Mouse (Mus musculus): Measurements from ENCODE around the gene Hist1h2bf. TPM values are rescaled to one million over a fixed set of nuclear protein-coding genes. Genes with fewer than 3 reads are reported as not detected.

Gene Hist1h2bf
- polyA plus RNA-seq, 1 experiment from 2014 or later, result 0.68 TPM

Other genes starting within 250 kb of the Hist1h2bf start
- gene Zfp322a, start 205.0 kb downstream of the Hist1h2bf start, polyA plus RNA-seq (2017; shearing (Covaris generic)), result 25.9 TPM
- gene Abt1, start 150.3 kb downstream of the Hist1h2bf start, polyA plus RNA-seq (2017; shearing (Covaris generic)), result 12.4 TPM
- 0.05 TPM for gene Btn1a1, start 108.3 kb downstream of the Hist1h2bf start, polyA plus RNA-seq (2017; shearing (Covaris generic))
- gene Btn2a2, start 85.3 kb downstream of the Hist1h2bf start, polyA plus RNA-seq (2017; shearing (Covaris generic)), result not detected
- 5.1 TPM for gene Hist1h4h, start 43.1 kb downstream of the Hist1h2bf start, polyA plus RNA-seq (2017; shearing (Covaris generic))
- gene Hist1h2af, start 40.3 kb downstream of the Hist1h2bf start, polyA plus RNA-seq (2017; shearing (Covaris generic)), result not detected
- 0.53 TPM for gene Hist1h3g, start 38.8 kb downstream of the Hist1h2bf start, polyA plus RNA-seq (2017; shearing (Covaris generic))
- not detected for gene Hist1h2bh, start 30.8 kb downstream of the Hist1h2bf start, polyA plus RNA-seq (2017; shearing (Covaris generic))
- 0.37 TPM for gene Hist1h3f, start 30.1 kb downstream of the Hist1h2bf start, polyA plus RNA-seq (2017; shearing (Covaris generic))
- gene Hist1h4f, start 22.5 kb downstream of the Hist1h2bf start, polyA plus RNA-seq (2017; shearing (Covaris generic)), result 0.66 TPM
- 0.60 TPM for gene Hist1h1d, start 20.9 kb downstream of the Hist1h2bf start, polyA plus RNA-seq (2017; shearing (Covaris generic))
- 2.0 TPM for gene Hist1h3e, start 11.8 kb downstream of the Hist1h2bf start, polyA plus RNA-seq (2017; shearing (Covaris generic))
- gene Hist1h2ae, start 3.0 kb downstream of the Hist1h2bf start, polyA plus RNA-seq (2017; shearing (Covaris generic)), result 4.5 TPM
- gene Hist1h2bg, start 2.8 kb downstream of the Hist1h2bf start, polyA plus RNA-seq (2017; shearing (Covaris generic)), result 3.0 TPM
- not detected for gene Hist1h2ad, start 185 bp upstream of the Hist1h2bf start, polyA plus RNA-seq (2017; shearing (Covaris generic))
- gene Hist1h3d, start 1.6 kb upstream of the Hist1h2bf start, polyA plus RNA-seq (2017; shearing (Covaris generic)), result 0.18 TPM
- gene Hist1h4d, start 7.4 kb upstream of the Hist1h2bf start, polyA plus RNA-seq (2017; shearing (Covaris generic)), result 17.1 TPM
- gene Hist1h2be, start 46.9 kb upstream of the Hist1h2bf start, polyA plus RNA-seq (2017; shearing (Covaris generic)), result 3.0 TPM
- gene Hist1h1e, start 48.4 kb upstream of the Hist1h2bf start, polyA plus RNA-seq (2017; shearing (Covaris generic)), result 13.2 TPM
- 0.59 TPM for gene Hist1h2ac, start 109.8 kb upstream of the Hist1h2bf start, polyA plus RNA-seq (2017; shearing (Covaris generic))
- gene Hist1h2bc, start 110.0 kb upstream of the Hist1h2bf start, polyA plus RNA-seq (2017; shearing (Covaris generic)), result 10.5 TPM
- gene Hist1h1t, start 121.6 kb upstream of the Hist1h2bf start, polyA plus RNA-seq (2017; shearing (Covaris generic)), result not detected
- 5.3 TPM for gene Hist1h4c, start 124.3 kb upstream of the Hist1h2bf start, polyA plus RNA-seq (2017; shearing (Covaris generic))
- 0.74 TPM for gene Hfe, start 136.7 kb upstream of the Hist1h2bf start, polyA plus RNA-seq (2017; shearing (Covaris generic))
- 23.2 TPM for gene Hist1h1c, start 164.6 kb upstream of the Hist1h2bf start, polyA plus RNA-seq (2017; shearing (Covaris generic))
- gene Hist1h3c, start 171.4 kb upstream of the Hist1h2bf start, polyA plus RNA-seq (2017; shearing (Covaris generic)), result 0.38 TPM
- not detected for gene Hist1h2bb, start 172.5 kb upstream of the Hist1h2bf start, polyA plus RNA-seq (2017; shearing (Covaris generic))
- 1.7 TPM for gene Hist1h2ab, start 176.9 kb upstream of the Hist1h2bf start, polyA plus RNA-seq (2017; shearing (Covaris generic))
- not detected for gene Hist1h3b, start 178.1 kb upstream of the Hist1h2bf start, polyA plus RNA-seq (2017; shearing (Covaris generic))
- gene Hist1h4b, start 182.8 kb upstream of the Hist1h2bf start, polyA plus RNA-seq (2017; shearing (Covaris generic)), result 14.5 TPM
- not detected for gene Hist1h4a, start 187.0 kb upstream of the Hist1h2bf start, polyA plus RNA-seq (2017; shearing (Covaris generic))
- gene Hist1h3a, start 188.2 kb upstream of the Hist1h2bf start, polyA plus RNA-seq (2017; shearing (Covaris generic)), result 4.0 TPM
- gene Hist1h1a, start 189.5 kb upstream of the Hist1h2bf start, polyA plus RNA-seq (2017; shearing (Covaris generic)), result 1.1 TPM
- gene Trim38, start 195.7 kb upstream of the Hist1h2bf start, polyA plus RNA-seq (2017; shearing (Covaris generic)), result not detected
- not detected for gene Slc17a2, start 232.8 kb upstream of the Hist1h2bf start, polyA plus RNA-seq (2017; shearing (Covaris generic))

Measured in CD4-positive, CD25-positive, alpha-beta regulatory T cell (primary cell).